Mouse (Mus musculus) 416B (cell line): Measurements from ENCODE around the gene Sqstm1.

Experiments
- DNase-seq: peaks from one replicate; pipeline ENCODE4 v3.0.0; 2011; ENCODE audit warnings: low read depth

Gene Sqstm1

GRCm38 (mm10) chr11:50230481-50231304, 20.1 kb upstream of the Sqstm1 start:
- no peak for DNase-seq

- DNase-seq, result peak; percentile 51
Observed at GRCm38 (mm10) chr11:50229252-50229910, 18.8 kb upstream of the Sqstm1 start.

- DNase-seq, result no peak
Observed at GRCm38 (mm10) chr11:50228772-50229171, 18.1 kb upstream of the Sqstm1 start.

GRCm38 (mm10) chr11:50227736-50228135, 17.1 kb upstream of the Sqstm1 start:
- DNase-seq, result no peak

- no peak for DNase-seq
Observed at GRCm38 (mm10) chr11:50227226-50227625, 16.6 kb upstream of the Sqstm1 start.

- DNase-seq, result peak; percentile 39
Observed at GRCm38 (mm10) chr11:50226406-50226805, 15.8 kb upstream of the Sqstm1 start.

GRCm38 (mm10) chr11:50225611-50226378, 15.2 kb upstream of the Sqstm1 start:
- DNase-seq, result no peak

- DNase-seq, result peak; percentile 92
Observed at GRCm38 (mm10) chr11:50224671-50225530, 14.3 kb upstream of the Sqstm1 start.

- no peak for DNase-seq
Observed at GRCm38 (mm10) chr11:50223783-50224662, 13.4 kb upstream of the Sqstm1 start.

- peak; percentile 48 for DNase-seq
Observed at GRCm38 (mm10) chr11:50222559-50223276, 12.1 kb upstream of the Sqstm1 start.

- DNase-seq, result no peak
Observed at GRCm38 (mm10) chr11:50219833-50220232, 9.2 kb upstream of the Sqstm1 start.

GRCm38 (mm10) chr11:50217811-50218210, 7.2 kb upstream of the Sqstm1 start:
- DNase-seq, result no peak

GRCm38 (mm10) chr11:50216724-50217366, 6.2 kb upstream of the Sqstm1 start:
- no peak for DNase-seq

GRCm38 (mm10) chr11:50215633-50216032, 5.0 kb upstream of the Sqstm1 start:
- no peak for DNase-seq

- DNase-seq, result no peak
Observed at GRCm38 (mm10) chr11:50214631-50215030, 4.0 kb upstream of the Sqstm1 start.

- peak; percentile 95 for DNase-seq
Observed at GRCm38 (mm10) chr11:50212848-50213758, 2.5 kb upstream of the Sqstm1 start.

GRCm38 (mm10) chr11:50212060-50212739, 1.6 kb upstream of the Sqstm1 start:
- peak; percentile 88 for DNase-seq
